Mouse (Mus musculus): ENCODE measurements around the gene Ifi47. TPM values are rescaled to one million over a fixed set of nuclear protein-coding genes. Genes with fewer than 3 reads are reported as not detected.

Gene Ifi47
- polyA plus RNA-seq, 1 experiment from 2014 or later, result 0.48 TPM

GRCm38 (mm10) chr11:49081886-49082285 lies 5.5 kb downstream of the Ifi47 start:
- Histone ChIP-seq H3K36me3 (no peaks in the 10 kb centered on the region), H3K27ac (no peak overlapping the region), H3K4me2 (replicated peaks) (no peak overlapping the region), H3K9ac (no peak overlapping the region), H3K27me3 (replicated peaks) (no peaks in the 10 kb centered on the region), H3K4me1 (no peaks in the 10 kb centered on the region), H3K9me3 (no peaks in the 10 kb centered on the region), H3K4me3 (no peak overlapping the region)
- no peak for ATAC-seq (ENCODE audit: low FRiP score, low read depth)
- WGBS, result 86% methylated on average over 3 of the region's 3 CpGs

- Histone ChIP-seq H3K4me3 (no peak overlapping the region), H3K27me3 (replicated peaks) (0 out of 2 replicates have a peak, but pooled peaks cover 2% of the 10 kb centered on the region), H3K9me3 (no peaks in the 10 kb centered on the region), H3K9ac (no peak overlapping the region), H3K27ac (no peak overlapping the region), H3K4me2 (replicated peaks) (no peak overlapping the region), H3K4me1 (no peaks in the 10 kb centered on the region), H3K36me3 (no peaks in the 10 kb centered on the region)
- 89% methylated on average over 1 of the region's 1 CpGs for WGBS
- ATAC-seq (ENCODE audit: low FRiP score, low read depth), result no peak
Measured at GRCm38 (mm10) chr11:49083146-49083545, 6.8 kb downstream of the Ifi47 start.

GRCm38 (mm10) chr11:49083808-49084207 lies 7.4 kb downstream of the Ifi47 start:
- Histone ChIP-seq H3K9me3 (no peaks in the 10 kb centered on the region), H3K27me3 (replicated peaks) (0 out of 2 replicates have a peak, but pooled peaks cover 3% of the 10 kb centered on the region), H3K36me3 (no peaks in the 10 kb centered on the region), H3K27ac (no peak overlapping the region), H3K4me2 (replicated peaks) (no peak overlapping the region), H3K4me1 (no peaks in the 10 kb centered on the region), H3K9ac (no peak overlapping the region), H3K4me3 (no peak overlapping the region)
- WGBS, result 84% methylated on average over 3 of the region's 3 CpGs
- ATAC-seq (ENCODE audit: low FRiP score, low read depth), result no peak

GRCm38 (mm10) chr11:49084385-49084784 lies 8.0 kb downstream of the Ifi47 start:
- Histone ChIP-seq H3K27me3 (replicated peaks) (0 out of 2 replicates have a peak, but pooled peaks cover 3% of the 10 kb centered on the region), H3K9ac (no peak overlapping the region), H3K27ac (no peak overlapping the region), H3K4me3 (no peak overlapping the region), H3K4me1 (no peaks in the 10 kb centered on the region), H3K36me3 (no peaks in the 10 kb centered on the region), H3K9me3 (no peaks in the 10 kb centered on the region), H3K4me2 (replicated peaks) (no peak overlapping the region)
- no peak for ATAC-seq (ENCODE audit: low FRiP score, low read depth)
- 79% methylated on average over 1 of the region's 1 CpGs for WGBS

- H3K4me2 ChIP-seq (replicated peaks), result no peak overlapping the region
- H3K27me3 ChIP-seq (replicated peaks), result 0 out of 2 replicates have a peak, but pooled peaks cover 3% of the 10 kb centered on the region
- no peak overlapping the region for H3K27ac ChIP-seq
- no peaks in the 10 kb centered on the region for H3K36me3 ChIP-seq
- 34% methylated on average over 3 of the region's 3 CpGs for WGBS
- H3K4me1 ChIP-seq, result no peaks in the 10 kb centered on the region
- H3K9me3 ChIP-seq, result no peaks in the 10 kb centered on the region
- H3K9ac ChIP-seq, result no peak overlapping the region
- no peak overlapping the region for H3K4me3 ChIP-seq
- no peak for ATAC-seq (ENCODE audit: low FRiP score, low read depth)
Measured at GRCm38 (mm10) chr11:49084875-49085274, 8.5 kb downstream of the Ifi47 start.

GRCm38 (mm10) chr11:49086858-49087361 lies 10.5 kb downstream of the Ifi47 start:
- no peak for ATAC-seq (ENCODE audit: low FRiP score, low read depth)
- H3K36me3 ChIP-seq, result no peaks in the 10 kb centered on the region
- H3K27ac ChIP-seq, result no peak overlapping the region
- no peak overlapping the region for H3K9ac ChIP-seq
- no peaks in the 10 kb centered on the region for H3K9me3 ChIP-seq
- 0 out of 2 replicates have a peak, but pooled peaks cover 3% of the 10 kb centered on the region for H3K27me3 ChIP-seq (replicated peaks)
- no peaks in the 10 kb centered on the region for H3K4me1 ChIP-seq
- 86% methylated on average over 6 of the region's 6 CpGs for WGBS
- H3K4me3 ChIP-seq, result no peak overlapping the region
- no peak overlapping the region for H3K4me2 ChIP-seq (replicated peaks)

GRCm38 (mm10) chr11:49087830-49088616 lies 11.6 kb downstream of the Ifi47 start:
- Histone ChIP-seq H3K9ac (no peak overlapping the region), H3K9me3 (no peaks in the 10 kb centered on the region), H3K4me2 (replicated peaks) (no peak overlapping the region; the same call in 1 of the 2 replicates), H3K36me3 (no peaks in the 10 kb centered on the region), H3K27ac (no peak overlapping the region), H3K4me1 (no peaks in the 10 kb centered on the region), H3K4me3 (no peak overlapping the region), H3K27me3 (replicated peaks) (0 out of 2 replicates have a peak, but pooled peaks cover 3% of the 10 kb centered on the region)
- no peak for ATAC-seq (ENCODE audit: low FRiP score, low read depth)
- 45% methylated on average over 22 of the region's 22 CpGs for WGBS

GRCm38 (mm10) chr11:49088990-49089652 lies 12.7 kb downstream of the Ifi47 start:
- ATAC-seq (ENCODE audit: low FRiP score, low read depth), result no peak
- Histone ChIP-seq H3K27ac (no peak overlapping the region), H3K4me2 (replicated peaks) (no peak overlapping the region), H3K27me3 (replicated peaks) (0 out of 2 replicates have a peak, but pooled peaks cover 3% of the 10 kb centered on the region), H3K4me1 (no peaks in the 10 kb centered on the region), H3K9ac (no peak overlapping the region), H3K36me3 (no peaks in the 10 kb centered on the region), H3K4me3 (no peak overlapping the region), H3K9me3 (no peaks in the 10 kb centered on the region)
- WGBS, result 87% methylated on average over 5 of the region's 5 CpGs

- 81% methylated on average over 3 of the region's 3 CpGs for WGBS
- no peak for ATAC-seq (ENCODE audit: low FRiP score, low read depth)
Measured at GRCm38 (mm10) chr11:49089735-49090507, 13.5 kb downstream of the Ifi47 start.

GRCm38 (mm10) chr11:49090551-49090950 lies 14.2 kb downstream of the Ifi47 start:
- Histone ChIP-seq H3K4me3 (no peak overlapping the region), H3K27ac (no peak overlapping the region), H3K4me1 (no peaks in the 10 kb centered on the region), H3K9ac (no peak overlapping the region), H3K9me3 (no peaks in the 10 kb centered on the region), H3K27me3 (replicated peaks) (0 out of 2 replicates have a peak, but pooled peaks cover 3% of the 10 kb centered on the region), H3K36me3 (no peaks in the 10 kb centered on the region), H3K4me2 (replicated peaks) (no peak overlapping the region)
- no peak for ATAC-seq (ENCODE audit: low FRiP score, low read depth)
- 92% methylated on average over 5 of the region's 5 CpGs for WGBS

More at GRCm38 (mm10) chr11:49089735-49090507, 13.5 kb downstream of the Ifi47 start:
- Histone ChIP-seq H3K27ac (no peak overlapping the region), H3K9ac (no peak overlapping the region), H3K4me1 (no peaks in the 10 kb centered on the region), H3K36me3 (no peaks in the 10 kb centered on the region), H3K9me3 (no peaks in the 10 kb centered on the region), H3K27me3 (replicated peaks) (0 out of 2 replicates have a peak, but pooled peaks cover 3% of the 10 kb centered on the region), H3K4me3 (no peak overlapping the region), H3K4me2 (replicated peaks) (no peak overlapping the region)

- Histone ChIP-seq H3K4me3 (no peak overlapping the region), H3K27ac (no peak overlapping the region), H3K36me3 (no peaks in the 10 kb centered on the region), H3K4me1 (no peaks in the 10 kb centered on the region), H3K4me2 (replicated peaks) (no peak overlapping the region), H3K27me3 (replicated peaks) (0 out of 2 replicates have a peak, but pooled peaks cover 3% of the 10 kb centered on the region), H3K9me3 (no peaks in the 10 kb centered on the region), H3K9ac (no peak overlapping the region)
- ATAC-seq (ENCODE audit: low FRiP score, low read depth), result no peak
- WGBS, result 79% methylated on average over 4 of the region's 4 CpGs
Measured at GRCm38 (mm10) chr11:49091171-49091570, 14.8 kb downstream of the Ifi47 start.

Data from neural tube, embryonic 12.5 days (tissue).